Mouse (Mus musculus) erythroblast, embryonic 14.5 days (primary cell): ENCODE results near the gene Zfp709. TPM values are rescaled to one million over a fixed set of nuclear protein-coding genes. Genes with fewer than 3 reads are reported as not detected.

ENCODE experiments used
- H3K27me3 ChIP-seq: 2 replicates; pipeline ENCODE4 v1.6.1; 2012; ENCODE audit warnings: inconsistent platforms; ENCODE audit not compliant: control insufficient read depth
- H3K36me3 ChIP-seq: 2 replicates; pipeline ENCODE4 v1.6.1; 2012; ENCODE audit warnings: mild to moderate bottlenecking, inconsistent platforms; ENCODE audit not compliant: control insufficient read depth
- H3K4me1 ChIP-seq: 2 replicates; pipeline ENCODE4 v1.6.1; 2012; ENCODE audit warnings: inconsistent platforms; ENCODE audit not compliant: control insufficient read depth
- H3K4me3 ChIP-seq: replicated peaks from 2 replicates; pipeline ENCODE3; 2012; ENCODE audit warnings: moderate library complexity, mild to moderate bottlenecking, inconsistent platforms
- H3K9me3 ChIP-seq: 2 replicates; pipeline ENCODE4 v1.6.1; 2012; ENCODE audit warnings: low read length, inconsistent platforms, mixed read lengths; ENCODE audit not compliant: control insufficient read depth
- GATA1 ChIP-seq: IDR thresholded peaks from 2 replicates; pipeline ENCODE4 v1.6.1; 2012; ENCODE audit warnings: low read length, inconsistent platforms, mixed read lengths
- TAL1 ChIP-seq: IDR thresholded peaks from 3 replicates; pipeline ENCODE4 v1.6.1; 2012; ENCODE audit warnings: low read length, inconsistent platforms, mixed read lengths
- polyA plus RNA-seq: library from polyadenylated mRNA; stranded (reverse); fragments of >175 nt; gene quantifications from 2 replicates; pipeline ENCODE4 v1.2.3, GENCODE M21; 2012

The Zfp709 gene
- polyA plus RNA-seq, 1 experiment = not detected

- Histone ChIP-seq H3K4me1 (peaks cover 11% of the 10 kb centered on the region), H3K9me3 (no peaks in the 10 kb centered on the region), H3K27me3 (peaks cover 14% of the 10 kb centered on the region), H3K4me3 (no peak overlapping the region), H3K36me3 (no peaks in the 10 kb centered on the region)
- no peak for TF ChIP-seq GATA1
Observed at GRCm38 (mm10) chr8:71940293-71941208, 58.7 kb downstream of the Zfp709 start.

DNA sequence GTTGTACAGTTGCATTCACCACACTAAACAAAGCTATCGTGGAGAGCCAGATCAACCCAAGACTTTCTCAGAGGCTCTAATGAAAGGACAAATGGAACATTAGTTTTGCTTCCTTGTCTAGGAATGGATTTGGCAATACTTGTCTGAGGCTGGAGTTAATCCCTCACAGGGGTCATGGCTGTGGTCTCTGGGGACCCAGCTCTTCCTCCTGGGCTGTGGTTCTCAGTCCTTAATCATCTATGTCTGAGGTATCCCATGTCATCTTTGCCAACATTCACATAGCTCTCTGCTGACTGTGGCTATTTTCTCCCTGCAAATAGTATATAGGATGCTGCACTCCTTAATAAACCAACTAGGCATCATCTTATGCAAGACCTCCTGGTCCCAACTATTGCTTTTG lies 60.0 kb downstream of the Zfp709 start:
- TF ChIP-seq GATA1 = no peak
- TF ChIP-seq TAL1 = no peak
- Histone ChIP-seq H3K4me3 (no peak overlapping the region), H3K27me3 (peaks cover 25% of the 10 kb centered on the region), H3K4me1 (peaks cover 11% of the 10 kb centered on the region), H3K9me3 (no peaks in the 10 kb centered on the region), H3K36me3 (no peaks in the 10 kb centered on the region)

Other genes starting within 250 kb of the Zfp709 start
- gene Unc13a, start 210.3 kb upstream of the Zfp709 start, polyA plus RNA-seq = 0.01 TPM in 1 of 2 replicates, not detected in the other
- gene Jak3, start 205.7 kb upstream of the Zfp709 start, polyA plus RNA-seq = 1.5 TPM in 2 replicates
- 0.36 and 0.75 TPM in 2 replicates for gene Insl3, start 192.8 kb upstream of the Zfp709 start, polyA plus RNA-seq
- 3.4 and 3.7 TPM in 2 replicates for gene B3gnt3, start 180.2 kb upstream of the Zfp709 start, polyA plus RNA-seq
- gene Fcho1, start 156.3 kb upstream of the Zfp709 start, polyA plus RNA-seq = 14.2 and 14.6 TPM in 2 replicates
- gene Zfp882, start 26.6 kb downstream of the Zfp709 start, polyA plus RNA-seq = 0.02 TPM in 1 of 2 replicates, not detected in the other
- 0.19 TPM in 2 replicates for gene Zfp617, start 26.6 kb downstream of the Zfp709 start, polyA plus RNA-seq
- 0.03 and 0.12 TPM in 2 replicates for gene Zfp961, start 69.0 kb downstream of the Zfp709 start, polyA plus RNA-seq
- gene Cyp4f18, start 127.6 kb downstream of the Zfp709 start, polyA plus RNA-seq = 0.16 and 0.19 TPM in 2 replicates
- not detected in 2 replicates for gene Olfr372, start 159.2 kb downstream of the Zfp709 start, polyA plus RNA-seq
- gene Olfr373, start 201.2 kb downstream of the Zfp709 start, polyA plus RNA-seq = not detected in 2 replicates
- gene Olfr374, start 225.0 kb downstream of the Zfp709 start, polyA plus RNA-seq = not detected in 2 replicates